Mouse (Mus musculus) heart, postnatal 14 days (tissue): ENCODE data around the gene Slit2. TPM values are rescaled to one million over a fixed set of nuclear protein-coding genes. Genes with fewer than 3 reads are reported as not detected.

ENCODE experiments used
- DNase-seq, 2 experiments: peaks; one replicate each; pipeline ENCODE4 v3.0.0; 2021 to 2022
- intact Hi-C: fragments of 180-260 bp; cut with DNase I; formaldehyde crosslinking; loops from one replicate; pipeline ENCODE4 v1.15.1; 2025
- microRNA-seq, 2 experiments: library from miRNA; unstranded; fragments of <30 nt; microRNA quantifications; one replicate each; pipeline ENCODE4 v1.2.0; 2021 to 2022
- total RNA-seq, 2 experiments: library from RNA; stranded (reverse); gene quantifications; 2 replicates each; pipeline ENCODE4 v1.2.3; 2021

Gene Slit2
- total RNA-seq, 2 experiments from 2014 or later: 6.2 to 6.8 TPM

GRCm38 (mm10) chr5:48345095-48345982, 362.4 kb downstream of the Slit2 start:
- intact Hi-C loops: loop anchor here (10.0 kb wide), 1 partner anchor 301 kb away; no protein-coding TSS in a partner anchor

GRCm38 (mm10) chr5:48345983-48346648, 363.2 kb downstream of the Slit2 start:
- intact Hi-C loops: loop anchor here (10.0 kb wide), 1 partner anchor 301 kb away; no protein-coding TSS in a partner anchor
- DNase-seq: no peak

More at GRCm38 (mm10) chr5:48345095-48345982, 362.4 kb downstream of the Slit2 start:
- no peak for DNase-seq

- intact Hi-C loops: loop anchor here (10.0 kb wide), 1 partner anchor 305 kb away; no protein-coding TSS in a partner anchor
- DNase-seq: no peak
Observed at GRCm38 (mm10) chr5:48349309-48349708, 366.4 kb downstream of the Slit2 start.

Small RNAs within 50 kb of the gene (microRNA-seq; reads per million reads assigned to microRNA genes)
- 5.4 to 24.9 reads per million in 2 experiments for gene Mir218-1
